ENCODE assay signal across 28 mouse cellular contexts in genomic region chr2:65607813-65608212, GRCm38 (mm10). TPM values are rescaled to one million over a fixed set of nuclear protein-coding genes. Genes with fewer than 3 reads are reported as not detected.
"Had no signal": no experiment of that assay in that cellular context is flagged by ENCODE, and none has a peak within 500 bp of the region (broad histone marks: within the 10 kb centered on the region; RNA-seq: fewer than 3 reads in every experiment).

No protein-coding gene starts in this region.

- H3K27ac ChIP-seq: gastrocnemius, adult 2 months; heart, embryonic 10.5 days; hindbrain, embryonic 10.5 days; hindbrain, embryonic 12.5 days; hindbrain, embryonic 14.5 days; intestine, embryonic 15.5 days; kidney, embryonic 15.5 days; layer of hippocampus, adult 2 months; left cerebral cortex, adult 2 months; limb, embryonic 10.5 days; limb, embryonic 12.5 days; liver, embryonic 13.5 days; liver, embryonic 15.5 days had no signal

- ATAC-seq: inflammation-experienced regulatory T-cells, adult 6 months; intestine, embryonic 15.5 days; intestine, postnatal 0 days had no signal

- H3K4me1 ChIP-seq: heart, embryonic 10.5 days; heart, embryonic 12.5 days; hindbrain, embryonic 10.5 days; hindbrain, embryonic 12.5 days; intestine, embryonic 15.5 days; kidney, embryonic 15.5 days; limb, embryonic 10.5 days; limb, embryonic 12.5 days; liver, embryonic 13.5 days; liver, embryonic 15.5 days had no signal

- H3K4me3 ChIP-seq: gastrocnemius, adult 2 months; heart, embryonic 10.5 days; heart, embryonic 12.5 days; hindbrain, embryonic 10.5 days; hindbrain, embryonic 12.5 days; intestine, embryonic 15.5 days; kidney, embryonic 15.5 days; layer of hippocampus, adult 2 months; left cerebral cortex, adult 2 months; limb, embryonic 10.5 days; limb, embryonic 12.5 days; liver, embryonic 13.5 days; liver, embryonic 15.5 days had no signal

- H3K4me2 ChIP-seq: heart, embryonic 12.5 days; hindbrain, embryonic 12.5 days; hindbrain, embryonic 14.5 days; intestine, embryonic 15.5 days; kidney, embryonic 15.5 days; limb, embryonic 12.5 days; liver, embryonic 11.5 days; liver, embryonic 13.5 days; liver, embryonic 15.5 days had no signal

- H3K27me3 ChIP-seq: heart, embryonic 12.5 days; hindbrain, embryonic 12.5 days; intestine, embryonic 15.5 days; kidney, embryonic 15.5 days; limb, embryonic 12.5 days; liver, embryonic 13.5 days; liver, embryonic 15.5 days had no signal

- DNase-seq: gastrocnemius, adult 2 months; gastrocnemius, postnatal 10 days; gastrocnemius, postnatal 25 days; heart, adult 18-20 months; heart, postnatal 10 days; heart, postnatal 4 days; kidney, adult 18-20 months; kidney, adult 9 months; kidney, postnatal 10 days; kidney, postnatal 25 days; kidney, postnatal 4 days; liver; liver, embryonic 13.5 days had no signal

- H3K9ac ChIP-seq: heart, embryonic 12.5 days; hindbrain, embryonic 12.5 days; hindbrain, embryonic 14.5 days; intestine, embryonic 15.5 days; kidney, embryonic 15.5 days; limb, embryonic 12.5 days; liver, embryonic 13.5 days; liver, embryonic 15.5 days had no signal

- H3K9me3 ChIP-seq: heart, embryonic 10.5 days; heart, embryonic 12.5 days; hindbrain, embryonic 10.5 days; hindbrain, embryonic 12.5 days; intestine, embryonic 15.5 days; kidney, embryonic 15.5 days; limb, embryonic 10.5 days; limb, embryonic 12.5 days; liver, embryonic 13.5 days; liver, embryonic 15.5 days had no signal

- H3K36me3 ChIP-seq: heart, embryonic 10.5 days; heart, embryonic 12.5 days; hindbrain, embryonic 10.5 days; hindbrain, embryonic 12.5 days; intestine, embryonic 15.5 days; kidney, embryonic 15.5 days; limb, embryonic 10.5 days; limb, embryonic 12.5 days; liver, embryonic 13.5 days; liver, embryonic 15.5 days had no signal

RNA-seq across cellular contexts. Expression of gene Scn3a, which starts 40.4 kb away (rescaled TPM):
- polyA plus RNA-seq: inflammation-experienced regulatory T-cells, adult 6 months had no signal
